Mouse (Mus musculus) ovary, adult 18-20 months (tissue): ENCODE measurements at regions not wholly inside any gene's neighbourhood (a gene's known extent, or its start where the extent isn't known, plus 50 kb on each side); places are given as distances from the start of the nearest gene placed in this dataset.
"Not testable (repeated sequence)": the region's sequence is repeated elsewhere in the genome, so short reads cannot be mapped to it uniquely, and the experiment has no call there.

Experiments
- DNase-seq: peaks from one replicate; pipeline ENCODE4 v3.0.0; 2022; ENCODE audit warnings: low spot score, mixed read lengths

GRCm38 (mm10) chr12:112299089-112299488, 153.1 kb downstream of the Kif26a start:
- no peak for DNase-seq

GRCm38 (mm10) chr12:112299603-112300002, 153.6 kb downstream of the Kif26a start:
- DNase-seq, result no peak

DNA sequence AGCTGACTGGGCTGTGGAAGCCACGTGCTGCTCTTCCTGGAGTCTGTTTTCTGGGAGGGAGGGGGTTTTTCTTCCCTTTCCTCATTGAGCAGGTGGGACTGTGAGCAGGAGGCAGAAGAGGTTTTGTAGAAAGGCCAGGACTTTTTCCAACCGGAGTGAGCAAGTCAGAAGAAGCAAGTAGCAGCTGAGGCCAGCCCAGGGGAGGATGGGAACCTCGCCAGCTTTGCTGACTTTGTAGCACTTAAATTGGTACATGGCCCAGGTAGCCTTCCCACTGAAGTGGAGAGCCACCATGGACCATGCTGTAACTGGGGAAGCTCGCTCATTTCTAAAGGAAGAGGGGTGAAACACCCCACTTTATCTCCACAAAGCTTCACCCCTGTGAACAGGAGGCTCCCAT, 154.1 kb downstream of the Kif26a start:
- DNase-seq, result no peak

DNA sequence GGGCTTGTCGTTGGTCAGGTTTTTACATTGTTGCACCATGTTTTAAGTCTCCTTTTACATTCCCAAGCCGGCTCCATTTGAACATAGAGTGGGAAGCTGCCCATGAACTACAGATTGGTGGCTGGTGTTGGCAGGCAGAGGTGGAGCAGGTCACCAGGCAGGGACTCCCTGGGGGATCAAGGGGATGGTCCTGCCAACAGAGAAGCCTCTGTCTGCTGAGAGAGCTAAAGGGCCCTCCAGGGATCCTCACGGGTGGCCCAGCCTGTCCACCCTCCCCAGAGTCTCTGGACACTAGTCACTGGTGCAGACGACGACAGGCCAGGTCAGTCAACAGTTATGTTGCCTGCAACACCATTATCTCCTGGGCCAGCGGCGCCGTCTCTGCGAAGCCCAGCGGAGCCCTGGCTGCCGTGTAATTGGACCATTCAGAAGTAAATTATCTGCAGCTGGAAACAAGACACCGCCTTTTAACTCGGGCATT, 155.4 kb downstream of the Kif26a start:
- DNase-seq, result no peak

GRCm38 (mm10) chr12:112301929-112302328, 155.9 kb downstream of the Kif26a start:
- DNase-seq, result no peak

DNA sequence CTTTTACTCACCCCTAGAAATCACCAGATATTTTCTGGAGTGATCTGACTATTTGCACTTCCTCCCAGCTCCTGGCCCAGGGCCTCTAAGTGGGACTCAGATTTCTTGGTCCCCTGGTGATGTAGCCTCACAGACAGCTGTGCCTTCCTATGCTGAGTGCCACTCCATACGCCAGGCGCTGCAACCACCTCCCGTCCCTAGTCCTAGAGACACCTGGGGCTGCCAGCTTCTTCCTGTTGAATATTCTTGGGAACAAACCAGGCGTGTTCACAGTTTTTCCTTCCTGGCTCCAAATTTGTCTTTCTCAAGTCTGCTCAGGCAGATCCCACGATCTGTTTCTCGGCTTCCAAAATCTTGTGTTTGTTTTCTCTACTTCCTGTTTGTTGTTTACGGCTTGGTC, 160.2 kb downstream of the Kif26a start:
- DNase-seq, result no peak

DNA sequence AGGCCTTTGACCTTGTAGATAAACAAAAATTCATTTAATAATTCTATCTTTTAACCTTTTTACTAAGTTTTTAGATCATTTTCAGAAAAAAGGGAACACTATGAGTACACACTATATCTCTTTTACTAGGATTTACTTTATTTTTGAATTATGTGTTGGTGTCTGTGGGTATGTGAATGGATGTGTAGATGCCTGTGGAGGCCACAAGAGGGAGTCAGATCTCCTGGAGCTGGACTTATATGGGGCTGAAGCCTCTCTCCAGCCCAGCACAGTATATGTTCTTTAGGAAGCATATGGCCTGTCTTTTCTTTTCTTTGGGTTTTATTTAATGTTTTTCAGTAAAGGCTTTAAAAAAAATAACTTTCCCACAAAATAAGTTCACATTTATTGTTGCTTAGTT, 162.0 kb downstream of the Kif26a start:
- DNase-seq, result no peak

GRCm38 (mm10) chr12:112309096-112309495, 163.1 kb downstream of the Kif26a start:
- not testable (repeated sequence) for DNase-seq

DNA sequence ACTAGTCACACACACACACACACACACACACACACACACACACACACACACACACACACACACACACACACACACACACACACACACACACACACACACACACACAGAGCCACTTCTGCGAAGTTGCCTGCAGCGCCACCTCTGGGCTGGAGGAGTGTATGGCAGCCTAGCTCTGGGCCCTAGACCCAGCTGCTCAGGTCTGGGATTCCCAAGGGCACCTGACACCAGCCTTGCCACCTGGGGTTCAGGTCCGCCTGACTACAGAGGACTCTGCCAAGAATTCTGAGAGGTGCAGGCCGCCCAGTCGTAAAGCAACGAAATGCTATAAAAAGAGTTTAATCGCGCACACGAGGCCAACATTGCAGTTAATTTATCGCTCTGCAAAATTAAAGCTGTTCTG, 163.8 kb downstream of the Kif26a start:
- no peak for DNase-seq

DNA sequence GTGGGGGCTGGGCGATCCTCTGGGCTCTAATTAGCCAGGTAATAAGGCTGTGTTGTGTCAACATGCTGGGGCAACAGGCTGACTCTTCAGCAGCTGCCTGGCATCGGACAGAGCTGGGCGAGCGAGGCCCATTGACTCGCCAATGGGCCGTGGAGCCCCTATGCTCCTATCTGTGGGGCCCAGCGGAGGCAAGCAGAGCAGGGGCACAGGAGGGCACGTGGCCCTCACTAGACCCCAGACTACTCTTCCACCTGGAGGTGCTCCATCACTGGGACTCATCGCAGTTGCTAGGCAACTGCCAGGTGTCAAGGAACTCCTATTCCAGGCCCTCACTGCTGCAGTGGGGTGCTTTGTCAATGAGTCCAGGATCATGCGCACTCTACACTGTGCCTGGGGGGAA, 164.7 kb downstream of the Kif26a start:
- no peak for DNase-seq

DNA sequence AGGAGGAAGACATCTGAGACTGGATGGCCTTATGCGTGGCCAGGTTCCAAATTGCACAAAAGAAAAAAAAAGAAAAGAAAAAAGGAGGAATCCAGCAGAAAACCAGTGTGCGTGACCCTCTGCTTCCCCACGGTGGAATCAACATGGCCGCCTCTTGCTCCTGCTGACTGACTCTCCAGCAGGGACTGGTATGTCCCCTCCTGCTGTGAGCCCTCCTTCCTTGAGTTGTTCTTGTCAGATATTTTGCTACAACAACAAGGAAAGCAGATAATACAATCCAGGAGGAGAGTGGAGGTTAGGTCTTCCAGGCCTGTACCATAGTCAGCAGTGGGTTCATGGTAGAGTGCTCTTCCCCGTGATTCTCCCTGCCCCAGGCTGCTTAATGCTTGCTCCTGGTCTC, 168.8 kb downstream of the Kif26a start:
- no peak for DNase-seq

- DNase-seq, result no peak
Observed at GRCm38 (mm10) chr12:112317191-112317590, 171.2 kb downstream of the Kif26a start.

- no peak for DNase-seq
Observed at GRCm38 (mm10) chr12:112318461-112318860, 170.8 kb upstream of the A530016L24Rik start.

DNA sequence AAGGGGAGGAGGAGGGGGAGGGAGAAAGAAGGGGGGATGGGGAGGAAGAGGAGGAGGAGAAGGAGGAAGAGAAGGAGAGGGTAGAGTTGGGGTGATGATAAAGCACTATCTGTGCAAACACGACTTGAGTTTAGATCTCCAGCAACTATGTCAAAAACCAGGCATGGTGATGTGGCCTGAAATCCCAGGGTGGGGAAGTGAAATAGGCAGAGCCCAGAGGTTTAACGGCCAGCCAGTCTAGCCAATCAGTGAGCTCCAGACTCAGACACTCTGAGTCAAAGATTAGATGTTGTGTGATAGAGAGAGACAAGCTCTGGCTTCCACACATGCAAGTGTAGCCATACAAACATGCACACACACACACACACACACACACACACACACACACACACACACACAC, 167.1 kb upstream of the A530016L24Rik start:
- DNase-seq, result no peak

- DNase-seq, result no peak
Observed at GRCm38 (mm10) chr12:112327411-112327810, 161.8 kb upstream of the A530016L24Rik start.

- DNase-seq, result no peak
Observed at GRCm38 (mm10) chr12:112328809-112329575, 160.3 kb upstream of the A530016L24Rik start.

GRCm38 (mm10) chr12:112329701-112330301, 159.4 kb upstream of the A530016L24Rik start:
- DNase-seq, result no peak

DNA sequence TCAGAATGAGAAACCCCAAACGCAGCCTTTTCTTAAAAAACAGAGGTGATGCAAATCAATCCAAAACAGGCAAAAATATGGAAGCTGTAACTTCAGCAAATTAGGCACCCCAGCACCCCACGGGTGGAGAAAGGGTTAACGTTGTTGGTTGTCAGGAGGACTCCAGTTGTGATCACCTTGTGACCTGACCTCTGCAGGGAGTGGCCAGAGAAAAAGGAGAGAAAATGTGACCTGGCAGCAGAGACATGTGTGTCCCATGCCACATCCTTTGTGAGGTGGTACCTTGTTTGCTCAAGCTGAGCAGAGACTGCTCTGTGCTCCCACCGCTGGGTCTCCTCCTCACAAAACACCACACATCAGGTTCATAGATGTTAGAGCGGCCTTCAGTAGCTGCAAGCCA, 158.7 kb upstream of the A530016L24Rik start:
- DNase-seq, result no peak

GRCm38 (mm10) chr12:112331061-112331460, 158.2 kb upstream of the A530016L24Rik start:
- DNase-seq, result no peak

DNA sequence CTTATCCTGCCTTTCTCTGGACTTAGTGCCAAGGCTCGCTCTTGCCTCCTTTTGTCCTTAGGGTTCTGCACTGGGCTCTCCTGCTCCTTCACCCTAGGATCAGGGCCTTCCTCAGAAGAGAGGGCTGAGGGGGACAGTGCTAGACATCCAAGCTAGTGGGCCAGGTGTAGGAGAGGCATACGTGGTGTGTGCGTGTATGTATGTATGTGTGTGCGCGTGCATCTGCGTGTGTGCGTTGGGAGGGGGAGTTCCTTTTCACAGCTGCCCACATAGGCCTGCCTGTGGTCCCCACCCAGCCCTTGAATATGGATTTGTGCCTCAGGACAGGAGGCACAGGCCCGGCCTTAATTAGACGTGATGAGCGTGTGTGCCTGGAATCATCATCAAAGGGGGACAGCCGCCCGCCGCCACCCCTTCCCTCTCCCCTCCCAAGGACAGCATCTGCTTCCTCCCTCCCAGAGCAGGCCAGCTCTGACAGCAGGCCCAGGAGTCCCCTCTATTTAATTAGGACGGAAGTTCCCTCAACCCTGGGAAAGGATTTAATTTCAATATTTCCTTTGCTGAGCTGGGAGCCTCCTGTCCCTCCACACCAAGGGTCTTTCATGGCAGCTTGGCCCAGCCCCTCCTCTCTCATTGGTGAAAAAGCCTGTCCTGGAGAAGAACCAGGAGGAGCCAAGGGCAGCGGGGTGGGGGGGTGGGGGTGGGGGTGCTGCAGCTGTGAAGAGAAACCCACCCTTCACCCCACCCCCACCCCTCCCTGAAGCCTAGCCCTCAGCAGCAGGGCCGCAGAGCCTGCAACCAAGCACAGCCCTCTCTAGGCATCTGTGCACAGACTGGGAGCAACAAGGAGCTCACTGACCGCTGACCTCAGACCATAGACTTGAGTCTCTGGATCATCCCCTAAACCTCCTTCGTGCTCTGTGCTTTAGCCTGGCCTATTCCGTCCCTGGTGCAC, 155.8 kb upstream of the A530016L24Rik start:
- no peak for DNase-seq

DNA sequence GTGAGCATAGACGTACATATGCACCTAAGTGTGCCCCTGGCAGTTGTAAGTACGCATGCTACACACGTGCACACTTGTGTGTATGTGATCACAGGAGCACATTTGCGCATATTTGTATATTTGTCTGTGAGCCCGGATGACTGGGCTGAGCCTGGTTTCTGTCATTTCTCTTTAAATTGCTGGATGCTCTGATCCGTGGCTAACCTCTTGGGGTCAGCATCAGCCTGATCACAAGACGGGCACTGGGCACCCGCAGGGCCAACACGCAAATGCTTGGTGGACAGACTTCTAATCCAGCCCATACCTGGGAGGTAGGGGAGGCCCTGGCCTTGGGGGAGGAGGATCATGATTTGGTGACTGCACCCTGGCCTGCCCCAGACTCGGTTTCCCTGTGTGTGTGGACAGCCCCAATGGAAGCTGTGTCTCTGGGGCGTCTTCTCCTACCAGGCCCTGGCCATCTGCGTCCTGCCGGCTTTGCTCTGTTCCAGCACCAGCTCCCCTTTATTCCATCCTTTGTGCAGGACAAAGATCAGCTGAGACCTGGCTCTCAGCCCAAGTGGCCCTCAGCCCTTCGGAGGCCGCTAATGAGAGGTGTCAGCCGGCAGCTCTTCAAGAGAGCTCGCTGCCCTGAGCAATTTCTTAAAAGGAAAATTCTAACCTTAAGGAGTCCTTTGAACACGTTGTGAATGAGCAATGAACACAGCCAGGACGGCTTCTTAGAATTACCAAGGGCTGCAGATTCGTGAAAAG, 155.0 kb upstream of the A530016L24Rik start:
- DNase-seq, result no peak

DNA sequence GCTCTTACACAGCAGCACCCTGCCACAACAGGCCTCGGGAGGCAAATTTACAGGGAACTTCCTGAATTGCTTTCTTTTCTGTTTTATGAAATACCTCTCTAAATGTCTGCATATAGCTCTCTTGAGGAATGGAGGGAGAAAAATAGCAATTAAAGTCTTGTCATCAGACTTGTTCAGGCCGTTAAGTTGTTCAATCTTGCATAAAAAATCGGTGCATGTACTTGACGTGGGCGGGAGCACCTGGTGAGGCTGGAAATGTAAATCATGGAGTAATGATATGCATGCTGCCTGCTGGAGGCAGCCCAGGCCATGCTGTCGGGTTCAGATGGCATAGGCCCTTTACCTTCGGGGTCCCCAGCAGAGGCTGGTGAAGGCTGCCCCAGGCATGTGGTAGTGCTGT, 153.6 kb upstream of the A530016L24Rik start:
- DNase-seq, result no peak
